Mouse (Mus musculus) heart, adult 18-20 months (tissue): ENCODE results near the gene Sytl1. TPM values are rescaled to one million over a fixed set of nuclear protein-coding genes. Genes with fewer than 3 reads are reported as not detected.

Source experiments
- DNase-seq, 2 experiments: peaks; one replicate each; pipeline ENCODE4 v3.0.0; 2021 to 2022; ENCODE audit warnings: mixed read lengths in 1 of 2
- total RNA-seq, 2 experiments: library from RNA; stranded (reverse); gene quantifications; 2 replicates each; pipeline ENCODE4 v1.2.3; 2021

Gene Sytl1
- total RNA-seq, 2 experiments from 2014 or later, result 0.22 to 0.72 TPM

- no peak for DNase-seq
These were observed 51.0 kb downstream of the Sytl1 start, which contains the start of the genes Cd164l2 and Gpr3 for GRCm38 (mm10) chr4:133211751-133212561. Cd164l2 (plus strand) TSS chr4:133212131. Gpr3 (minus strand) TSS chr4:133212536.

GRCm38 (mm10) chr4:133210788-133211390 lies 52.0 kb downstream of the Sytl1 start:
- no peak for DNase-seq

DNA sequence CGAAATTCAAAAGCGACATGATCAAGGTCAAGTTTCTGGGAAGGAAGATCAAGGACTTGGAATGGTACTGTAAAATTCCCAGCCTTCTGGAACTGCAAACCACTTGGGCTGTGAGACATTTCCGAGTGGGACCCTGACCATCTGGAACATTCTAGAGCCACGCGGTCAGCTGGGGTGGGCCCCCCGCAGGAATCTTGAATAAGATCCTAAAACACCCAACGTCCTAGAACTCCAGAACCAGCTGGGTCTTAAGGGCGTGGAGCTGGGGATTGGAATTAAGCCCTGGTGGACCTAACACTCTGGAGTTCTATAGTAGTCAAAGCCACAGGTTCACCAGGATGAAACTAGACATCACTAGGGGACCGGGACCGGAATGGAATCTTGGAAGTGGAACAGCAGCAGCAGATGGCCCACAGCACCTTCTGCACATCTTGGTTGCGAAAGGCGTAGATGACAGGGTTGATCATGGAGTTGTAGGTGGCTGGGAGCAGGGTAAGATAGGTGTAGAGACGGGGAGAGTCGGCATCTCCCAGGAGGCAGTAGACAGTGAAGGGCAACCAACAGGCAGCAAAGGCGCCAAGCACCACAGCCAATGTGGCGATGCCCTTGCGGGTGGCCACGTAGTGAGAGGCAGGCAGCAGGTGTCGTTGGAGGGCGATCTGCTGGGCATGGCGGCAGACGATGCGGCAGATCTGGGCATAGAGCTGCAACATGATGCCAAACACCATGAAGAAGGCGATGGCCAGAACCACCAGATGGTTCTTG lies 52.7 kb downstream of the Sytl1 start:
- DNase-seq, result no peak

DNA sequence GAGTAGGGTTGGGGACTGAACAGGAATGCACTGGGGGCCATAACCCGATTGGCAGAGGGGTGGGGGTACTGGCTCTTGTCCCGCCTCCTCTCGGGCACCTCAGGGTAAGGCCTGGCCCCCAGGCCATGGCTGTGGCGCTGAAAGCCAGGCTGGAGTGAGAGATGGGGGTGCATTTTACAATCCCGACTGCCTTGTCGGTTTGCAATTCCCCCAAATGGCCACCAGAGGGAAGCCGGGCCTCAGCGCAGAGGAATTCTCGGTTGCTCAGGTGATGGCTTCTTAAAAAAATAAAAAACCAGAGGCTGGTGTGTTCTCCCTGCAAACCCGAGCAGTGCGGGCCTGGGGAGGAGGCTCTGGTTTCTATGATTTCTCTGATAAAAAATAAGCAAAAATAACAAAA lies 53.5 kb downstream of the Sytl1 start:
- peak in 1 of 2 experiments; percentile 66 for DNase-seq

GRCm38 (mm10) chr4:133204379-133204778 lies 58.5 kb downstream of the Sytl1 start:
- no peak for DNase-seq

DNA sequence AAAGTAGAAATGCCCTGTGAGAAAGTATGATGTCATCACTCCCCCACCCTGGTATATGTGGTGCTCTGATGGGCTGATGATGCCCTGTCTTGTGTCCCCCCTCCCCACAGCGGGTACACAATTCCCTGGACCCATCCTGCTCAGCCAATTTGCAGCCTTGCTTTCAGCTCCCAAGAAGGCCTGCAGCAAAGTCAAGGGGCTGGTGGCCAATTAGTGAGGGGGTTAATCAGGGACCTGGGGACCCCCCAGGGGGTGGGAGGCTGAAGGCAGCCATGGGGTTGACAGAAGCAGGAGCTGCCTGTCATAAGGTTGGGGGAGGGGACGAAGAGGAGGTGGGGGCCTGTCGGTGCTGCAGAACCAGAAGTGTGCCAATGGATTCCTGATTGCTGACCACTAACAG lies 59.3 kb downstream of the Sytl1 start:
- DNase-seq, result no peak

Other genes with a start within 250 kb of the Sytl1 start
- gene Wasf2, start 132.6 kb downstream of the Sytl1 start, total RNA-seq, result 10 to 100 TPM; 77.8 to 88.8 TPM
- gene Cd164l2, start 51.0 kb downstream of the Sytl1 start, total RNA-seq, result not detected
- not detected for gene Gpr3, start 50.6 kb downstream of the Sytl1 start, total RNA-seq
- 10 to 100 TPM; 22.5 to 30.1 TPM for gene Map3k6, start 22.3 kb downstream of the Sytl1 start, total RNA-seq
- 10 to 100 TPM; 32.7 to 34.6 TPM for gene Tmem222, start 14.7 kb upstream of the Sytl1 start, total RNA-seq
- 10 to 100 TPM; 71.9 to 73.6 TPM for gene Wdtc1, start 90.4 kb upstream of the Sytl1 start, total RNA-seq
- gene Slc9a1, start 106.6 kb upstream of the Sytl1 start, total RNA-seq, result 10 to 100 TPM; 17.6 to 19.6 TPM
- 1 to 10 TPM; 2.0 to 3.5 TPM for gene Tent5b, start 217.0 kb upstream of the Sytl1 start, total RNA-seq
- 1 to 10 TPM; 2.4 to 2.8 TPM for gene Trnp1, start 235.4 kb upstream of the Sytl1 start, total RNA-seq